Mouse (Mus musculus): ENCODE data around the gene Arhgap5. TPM values are rescaled to one million over a fixed set of nuclear protein-coding genes. Genes with fewer than 3 reads are reported as not detected.

Arhgap5 gene
- polyA plus RNA-seq (2011; ENCODE audit: insufficient read length, low read depth, missing spikeins), result 95.6 and 121 TPM in 2 replicates

DNA sequence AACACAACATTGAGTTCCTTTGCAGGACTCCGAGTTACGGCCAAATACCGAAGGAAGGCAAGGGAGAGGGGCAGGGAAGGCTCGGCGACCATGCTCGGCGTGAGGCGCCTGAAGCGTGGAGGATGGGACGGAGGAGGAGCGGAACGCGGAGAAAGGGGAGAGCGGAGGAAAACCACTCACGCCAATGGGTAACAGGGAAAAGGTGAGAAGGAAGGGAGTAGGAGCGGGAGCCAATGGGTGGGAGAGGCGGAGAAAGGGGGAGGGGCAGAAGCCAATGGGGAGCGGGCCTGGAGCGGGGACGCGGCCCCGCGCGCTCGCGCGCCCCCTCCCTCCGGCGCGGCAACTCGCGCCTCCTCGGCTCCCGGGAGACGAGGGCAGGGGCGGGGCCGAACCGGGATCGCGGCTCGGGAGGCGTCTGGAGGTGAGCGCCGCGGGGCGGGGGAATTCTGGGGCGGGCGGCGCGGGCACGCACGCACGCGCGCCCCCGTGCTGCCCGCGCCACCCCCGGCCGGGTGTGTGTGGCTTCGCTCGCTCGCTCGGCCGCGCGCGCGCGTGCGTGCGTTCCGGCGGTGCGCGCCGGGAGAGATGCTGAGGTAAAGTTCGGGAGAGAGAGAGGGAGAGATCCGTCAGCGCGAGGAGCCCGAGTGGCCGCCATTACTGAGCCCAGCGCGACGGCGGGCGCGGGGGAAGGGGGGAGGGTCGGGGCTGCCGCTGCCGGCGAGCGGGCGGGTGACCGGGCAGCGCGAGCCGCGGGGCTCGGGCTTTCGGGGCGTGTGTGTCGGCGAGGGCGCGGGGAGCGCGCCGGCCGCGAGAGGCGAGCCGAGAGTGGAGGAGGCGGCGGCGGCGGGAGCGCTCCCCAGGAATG, at the start of gene Arhgap5:
Gene Arhgap5 (plus strand): TSS at position 517 of the 865 bp plus-strand sequence.
- Histone ChIP-seq H3K4me3 (ENCODE audit: insufficient read depth, low read length) (peak within 1 kb of the TSS; percentile 61), H3K27ac (ENCODE audit: insufficient read depth, low read length) (peak within 1 kb of the TSS; percentile 91), H3K4me1 (ENCODE audit: control insufficient read depth, insufficient read depth, low read length) (no peaks in the 10 kb centered on the region)
- TF ChIP-seq CTCF (IDR thresholded peaks at IDR 0.05; ENCODE audit: borderline replicate concordance, insufficient read depth, low read length) (no peak), POLR2A (IDR thresholded peaks at IDR 0.05; ENCODE audit: low read depth, low read length) (peak; percentile 98)

DNA sequence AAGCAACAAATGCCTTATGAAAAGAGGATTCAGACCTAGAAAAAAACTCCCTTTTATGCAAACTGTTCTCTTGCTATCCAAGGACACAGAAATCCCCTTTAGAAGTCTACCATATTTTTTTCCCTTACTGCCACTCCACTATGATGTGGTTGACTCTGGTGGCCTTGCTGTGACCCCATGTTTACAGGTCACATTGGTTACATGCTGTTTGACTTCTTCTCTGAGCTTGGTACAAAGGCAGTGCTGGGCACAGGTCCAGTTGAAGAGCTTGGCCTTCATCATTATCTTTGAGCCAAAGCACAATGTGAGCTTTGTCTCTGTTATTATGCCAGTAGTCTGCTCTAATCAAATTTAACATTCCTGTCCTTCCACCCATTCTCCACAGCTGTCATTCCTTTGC, 39.2 kb upstream of the Arhgap5 start:
- H3K27ac ChIP-seq (ENCODE audit: insufficient read depth, low read length), result no peak overlapping the region
- TF ChIP-seq POLR2A (IDR thresholded peaks at IDR 0.05; ENCODE audit: low read depth, low read length) (no peak), CTCF (IDR thresholded peaks at IDR 0.05; ENCODE audit: borderline replicate concordance, insufficient read depth, low read length) (no peak)
- H3K4me1 ChIP-seq (ENCODE audit: control insufficient read depth, insufficient read depth, low read length), result no peaks in the 10 kb centered on the region
- no peak overlapping the region for H3K4me3 ChIP-seq (ENCODE audit: insufficient read depth, low read length)

DNA sequence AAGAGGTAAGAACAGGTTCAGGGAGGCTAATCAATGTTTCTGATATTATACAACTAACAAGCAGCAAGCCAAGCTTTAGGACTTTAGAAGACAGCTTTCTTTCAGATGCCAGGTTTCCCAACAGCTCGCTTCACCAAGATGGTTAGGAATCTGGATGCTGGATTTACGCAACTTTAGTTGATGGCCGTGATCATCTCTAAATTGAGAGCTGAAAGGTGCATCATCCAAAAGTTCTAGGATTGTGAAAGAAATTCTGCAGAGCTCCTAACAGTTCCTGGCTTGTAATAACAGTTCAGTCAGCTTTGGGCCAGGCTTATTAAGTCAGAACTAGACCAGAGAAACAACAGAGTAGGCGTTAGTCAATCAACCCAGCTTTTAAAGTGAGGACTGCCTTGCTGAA, 32.2 kb upstream of the Arhgap5 start:
- Histone ChIP-seq H3K4me3 (ENCODE audit: insufficient read depth, low read length) (no peak overlapping the region), H3K4me1 (ENCODE audit: control insufficient read depth, insufficient read depth, low read length) (peaks cover 6% of the 10 kb centered on the region; the same call in 1 of the 2 replicates)
- TF ChIP-seq POLR2A (IDR thresholded peaks at IDR 0.05; ENCODE audit: low read depth, low read length) (no peak), CTCF (IDR thresholded peaks at IDR 0.05; ENCODE audit: borderline replicate concordance, insufficient read depth, low read length) (no peak)

DNA sequence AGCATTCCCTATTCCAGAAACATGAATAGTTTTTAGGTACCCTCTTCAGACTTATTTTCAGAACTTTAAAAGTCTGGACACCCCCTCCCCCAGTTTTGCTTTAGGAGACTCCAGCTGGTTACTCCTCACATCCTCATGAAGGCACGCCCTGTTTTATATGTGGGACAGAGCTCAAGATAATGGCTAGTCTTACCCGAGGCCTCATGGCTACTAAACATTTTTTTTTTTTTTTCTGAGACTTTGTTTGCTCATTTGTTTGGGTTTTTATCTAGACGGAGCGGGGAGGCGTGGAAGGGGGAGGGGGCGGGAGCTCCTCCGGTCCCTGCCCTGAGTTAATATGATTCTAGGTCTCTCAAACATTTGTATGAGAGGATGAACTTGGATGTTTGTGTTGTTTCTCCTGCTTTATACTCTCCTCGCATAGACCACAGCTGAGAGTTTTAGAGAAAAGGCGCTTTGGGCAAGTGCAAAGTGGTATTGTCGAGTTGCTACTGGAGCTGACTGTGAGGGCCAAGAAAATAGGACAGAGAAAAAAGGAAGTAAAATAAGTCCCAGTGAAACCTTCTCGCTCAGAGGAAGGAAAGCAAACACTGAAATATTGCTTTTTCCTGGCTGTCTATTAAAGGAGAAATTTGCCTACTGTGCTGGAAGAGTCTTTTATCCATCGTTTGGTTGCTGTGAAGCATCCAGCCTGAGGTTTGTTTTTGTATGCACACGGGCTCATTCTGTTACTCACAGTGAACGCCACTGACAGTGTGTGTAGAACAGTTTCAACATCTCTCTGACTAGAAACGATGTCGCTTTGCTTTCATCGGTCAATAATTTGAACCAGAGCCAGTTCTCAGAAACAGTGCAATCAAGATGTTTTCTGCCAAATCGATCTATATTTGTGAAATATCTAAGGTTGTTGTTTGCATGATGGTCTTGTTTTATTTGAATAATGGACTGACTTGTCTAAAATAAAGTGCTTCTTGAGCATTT, 29.5 kb upstream of the Arhgap5 start:
- Histone ChIP-seq H3K4me1 (ENCODE audit: control insufficient read depth, insufficient read depth, low read length) (peaks cover 9% of the 10 kb centered on the region), H3K4me3 (ENCODE audit: insufficient read depth, low read length) (no peak overlapping the region), H3K27ac (ENCODE audit: insufficient read depth, low read length) (no peak overlapping the region)
- TF ChIP-seq CTCF (IDR thresholded peaks at IDR 0.05; ENCODE audit: borderline replicate concordance, insufficient read depth, low read length) (no peak), POLR2A (IDR thresholded peaks at IDR 0.05; ENCODE audit: low read depth, low read length) (no peak)

More for the DNA sequence above, 32.2 kb upstream of the Arhgap5 start:
- H3K27ac ChIP-seq (ENCODE audit: insufficient read depth, low read length), result no peak overlapping the region

DNA sequence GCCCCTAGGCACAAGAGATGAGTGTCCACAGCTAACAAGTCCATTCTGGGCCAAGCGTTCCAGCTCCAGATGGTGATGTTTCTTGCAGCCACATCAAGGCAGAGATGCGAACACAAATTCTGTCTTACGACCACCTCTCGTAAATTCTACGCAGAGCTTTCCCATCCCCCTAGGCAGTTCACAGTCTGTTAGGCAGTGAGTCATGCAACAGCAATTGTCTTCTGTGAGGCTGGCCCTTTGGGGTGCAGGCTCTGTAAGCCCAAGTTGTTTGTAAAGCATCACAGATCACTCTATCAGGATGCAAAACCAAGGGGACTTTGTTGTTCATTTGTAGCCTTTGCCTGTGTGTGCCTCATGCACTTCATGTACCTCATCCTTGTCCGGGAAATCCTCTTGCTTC, 27.7 kb upstream of the Arhgap5 start:
- Histone ChIP-seq H3K27ac (ENCODE audit: insufficient read depth, low read length) (no peak overlapping the region), H3K4me1 (ENCODE audit: control insufficient read depth, insufficient read depth, low read length) (peaks cover 9% of the 10 kb centered on the region), H3K4me3 (ENCODE audit: insufficient read depth, low read length) (no peak overlapping the region)
- TF ChIP-seq POLR2A (IDR thresholded peaks at IDR 0.05; ENCODE audit: low read depth, low read length), result no peak
- TF ChIP-seq CTCF (IDR thresholded peaks at IDR 0.05; ENCODE audit: borderline replicate concordance, insufficient read depth, low read length), result no peak

DNA sequence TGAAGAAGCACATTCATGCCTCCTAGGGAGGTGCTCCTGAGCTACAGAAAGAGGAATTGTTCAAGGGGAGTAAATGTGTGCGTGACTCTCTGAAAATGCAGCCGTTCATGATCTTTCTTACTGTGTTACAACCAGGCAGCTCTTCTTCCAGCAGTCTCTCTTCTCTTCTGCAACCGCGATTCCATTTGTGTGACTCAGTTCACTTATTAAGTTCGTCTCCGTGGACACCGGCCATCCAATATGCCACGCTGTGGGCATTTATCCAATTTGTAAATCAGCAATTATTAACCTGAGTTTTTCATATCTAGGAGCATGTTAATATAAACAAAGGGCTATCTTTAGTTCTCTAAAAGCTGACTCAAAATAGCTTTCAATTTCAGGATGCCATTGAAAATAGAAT, 25.2 kb upstream of the Arhgap5 start:
- H3K27ac ChIP-seq (ENCODE audit: insufficient read depth, low read length), result peak overlapping the region; percentile 27; the same call in 1 of the 2 replicates
- peaks cover 9% of the 10 kb centered on the region for H3K4me1 ChIP-seq (ENCODE audit: control insufficient read depth, insufficient read depth, low read length)
- H3K4me3 ChIP-seq (ENCODE audit: insufficient read depth, low read length), result no peak overlapping the region
- no peak for TF ChIP-seq CTCF (IDR thresholded peaks at IDR 0.05; ENCODE audit: borderline replicate concordance, insufficient read depth, low read length)
- no peak for TF ChIP-seq POLR2A (IDR thresholded peaks at IDR 0.05; ENCODE audit: low read depth, low read length)

DNA sequence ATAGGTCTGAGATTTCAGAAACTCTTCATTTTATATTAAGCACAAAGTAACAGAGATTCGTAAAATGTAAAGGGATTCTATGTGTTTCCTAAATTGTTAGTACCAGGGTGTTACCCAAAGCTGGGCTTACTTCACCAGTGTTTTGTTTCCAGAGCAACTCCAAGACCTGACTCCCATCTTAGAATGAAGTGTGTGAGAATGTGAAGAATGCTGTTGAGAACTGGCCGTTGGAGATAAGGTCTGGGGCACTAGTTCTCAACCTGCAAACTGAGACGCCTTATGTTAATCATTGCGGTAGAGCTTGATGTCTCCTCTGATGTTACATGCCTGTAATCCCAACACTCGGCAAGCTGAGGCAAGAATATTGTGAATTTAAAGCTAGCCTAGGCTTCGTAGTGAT, 24.4 kb upstream of the Arhgap5 start:
- TF ChIP-seq POLR2A (IDR thresholded peaks at IDR 0.05; ENCODE audit: low read depth, low read length), result no peak
- TF ChIP-seq CTCF (IDR thresholded peaks at IDR 0.05; ENCODE audit: borderline replicate concordance, insufficient read depth, low read length), result no peak
- Histone ChIP-seq H3K4me1 (ENCODE audit: control insufficient read depth, insufficient read depth, low read length) (peaks cover 9% of the 10 kb centered on the region), H3K4me3 (ENCODE audit: insufficient read depth, low read length) (no peak overlapping the region), H3K27ac (ENCODE audit: insufficient read depth, low read length) (no peak overlapping the region)

DNA sequence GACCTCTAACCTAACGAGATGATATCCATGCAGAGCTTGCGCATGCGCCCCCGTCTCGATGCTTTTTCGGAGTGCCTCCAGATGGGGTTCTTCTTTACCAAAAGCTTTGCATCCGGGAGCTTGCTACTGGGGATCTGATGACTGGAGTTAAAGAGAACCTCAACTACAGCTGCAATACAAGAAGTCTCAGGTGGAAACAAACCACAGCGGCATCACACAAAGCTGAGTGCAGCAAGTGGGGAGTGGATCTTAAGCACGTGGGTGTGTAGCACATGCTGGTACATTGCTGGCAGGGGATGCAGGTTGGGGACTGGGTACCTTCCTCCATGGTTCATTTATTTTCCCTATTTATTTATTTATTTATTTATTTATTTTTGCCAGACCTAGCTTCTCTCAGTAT, 22.9 kb upstream of the Arhgap5 start:
- Histone ChIP-seq H3K4me3 (ENCODE audit: insufficient read depth, low read length) (no peak overlapping the region), H3K27ac (ENCODE audit: insufficient read depth, low read length) (no peak overlapping the region), H3K4me1 (ENCODE audit: control insufficient read depth, insufficient read depth, low read length) (peaks cover 8% of the 10 kb centered on the region)
- TF ChIP-seq CTCF (IDR thresholded peaks at IDR 0.05; ENCODE audit: borderline replicate concordance, insufficient read depth, low read length) (no peak), POLR2A (IDR thresholded peaks at IDR 0.05; ENCODE audit: low read depth, low read length) (no peak)

DNA sequence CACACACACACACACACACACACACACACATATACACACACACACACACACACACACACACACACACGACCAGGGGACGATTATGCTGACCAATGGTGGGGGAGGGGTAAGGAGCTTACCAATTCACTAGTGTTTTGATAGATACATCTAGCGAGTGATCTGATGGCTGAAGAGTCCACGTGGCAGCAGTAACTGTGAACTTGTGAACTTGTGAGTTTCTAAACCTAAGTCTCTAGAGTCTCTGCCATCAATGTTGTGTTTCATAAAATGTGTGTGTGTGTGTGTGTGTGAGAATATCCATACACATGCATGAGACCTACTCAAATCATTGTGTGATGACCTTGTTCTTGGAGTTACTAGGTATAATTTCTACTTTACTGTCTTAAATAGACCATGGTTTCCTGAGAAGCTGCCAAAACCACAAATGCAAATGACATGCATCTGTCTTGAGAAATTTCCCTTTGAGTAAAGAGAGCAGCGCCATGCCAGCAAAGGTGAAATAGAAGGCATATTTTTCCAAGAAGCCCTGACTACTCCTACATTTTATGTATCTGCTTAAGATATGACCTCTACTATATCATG, 21.7 kb upstream of the Arhgap5 start:
- no peak for TF ChIP-seq CTCF (IDR thresholded peaks at IDR 0.05; ENCODE audit: borderline replicate concordance, insufficient read depth, low read length)
- TF ChIP-seq POLR2A (IDR thresholded peaks at IDR 0.05; ENCODE audit: low read depth, low read length), result no peak
- Histone ChIP-seq H3K27ac (ENCODE audit: insufficient read depth, low read length) (no peak overlapping the region), H3K4me3 (ENCODE audit: insufficient read depth, low read length) (no peak overlapping the region), H3K4me1 (ENCODE audit: control insufficient read depth, insufficient read depth, low read length) (peaks cover 4% of the 10 kb centered on the region; the same call in 1 of the 2 replicates)

Measured in embryonic fibroblast, embryonic 13.5 days (primary cell).